Mouse (Mus musculus): ENCODE results near the gene Fam129a. TPM values are rescaled to one million over a fixed set of nuclear protein-coding genes. Genes with fewer than 3 reads are reported as not detected.

Fam129a gene
- total and polyA plus RNA-seq, 3 experiments = 12.9 to 116 (median 101) TPM

GRCm38 (mm10) chr1:151626631-151627030, 55.6 kb downstream of the Fam129a start:
- DNase-seq = no peak

GRCm38 (mm10) chr1:151627141-151627540, 56.2 kb downstream of the Fam129a start:
- DNase-seq = no peak

GRCm38 (mm10) chr1:151629591-151630250, 58.7 kb downstream of the Fam129a start:
- DNase-seq = peak; percentile 66

- DNase-seq = no peak
Measured at GRCm38 (mm10) chr1:151630251-151630628, 59.3 kb downstream of the Fam129a start.

- DNase-seq = no peak
Measured at GRCm38 (mm10) chr1:151631061-151631460, 60.1 kb downstream of the Fam129a start.

- no peak for DNase-seq
Measured at GRCm38 (mm10) chr1:151631703-151632294, 60.8 kb downstream of the Fam129a start.

- DNase-seq = no peak
Measured at GRCm38 (mm10) chr1:151632567-151633356, 61.8 kb downstream of the Fam129a start.

- DNase-seq = no peak
Measured at GRCm38 (mm10) chr1:151636637-151637036, 65.7 kb downstream of the Fam129a start.

- DNase-seq = no peak
Measured at GRCm38 (mm10) chr1:151637351-151637922, 66.5 kb downstream of the Fam129a start.

GRCm38 (mm10) chr1:151638357-151638756, 67.4 kb downstream of the Fam129a start:
- no peak for DNase-seq

- no peak for DNase-seq
Measured at GRCm38 (mm10) chr1:151638770-151639169, 67.8 kb downstream of the Fam129a start.

- no peak for DNase-seq
Measured at GRCm38 (mm10) chr1:151646380-151646779, 75.4 kb downstream of the Fam129a start.

- no peak for DNase-seq
Measured at GRCm38 (mm10) chr1:151648099-151648498, 77.1 kb downstream of the Fam129a start.

GRCm38 (mm10) chr1:151657042-151657605, 86.1 kb downstream of the Fam129a start:
- no peak for DNase-seq

GRCm38 (mm10) chr1:151658291-151658830, 87.4 kb downstream of the Fam129a start:
- DNase-seq = no peak

- DNase-seq = no peak
Measured at GRCm38 (mm10) chr1:151659636-151660035, 88.7 kb downstream of the Fam129a start.

GRCm38 (mm10) chr1:151660251-151660650, 89.3 kb downstream of the Fam129a start:
- DNase-seq = no peak

- DNase-seq = no peak
Measured at GRCm38 (mm10) chr1:151660883-151661282, 89.9 kb downstream of the Fam129a start.

GRCm38 (mm10) chr1:151661684-151662439, 90.9 kb downstream of the Fam129a start:
- DNase-seq = no peak

- peak; percentile 84 for DNase-seq
Measured at GRCm38 (mm10) chr1:151662958-151663357, 92.0 kb downstream of the Fam129a start.

GRCm38 (mm10) chr1:151664384-151664783, 93.4 kb downstream of the Fam129a start:
- no peak for DNase-seq
